Mouse (Mus musculus) lung, adult 2 months (tissue): ENCODE results near the gene Rab5b. TPM values are rescaled to one million over a fixed set of nuclear protein-coding genes. Genes with fewer than 3 reads are reported as not detected.
A peak's percentile ranks its signal among the peaks of the same experiment; 100 is the strongest.

Experiments used
- DNase-seq: peaks from one replicate; pipeline ENCODE4 v3.0.0; 2022
- H3K4me1 ChIP-seq: fragments of 200-500 bp; 2 replicates; pipeline ENCODE4 v1.6.1; 2011; ENCODE audit warnings: low read length; ENCODE audit not compliant: control insufficient read depth, insufficient read depth
- H3K4me3 ChIP-seq: fragments of 200-500 bp; replicated peaks from 2 replicates; pipeline ENCODE3; 2011; ENCODE audit warnings: low read depth, mild to moderate bottlenecking, control low read depth, low read length; ENCODE audit errors: extremely low read depth
- CTCF ChIP-seq: fragments of 200-500 bp; IDR thresholded peaks from 2 replicates; pipeline ENCODE4 v1.5.1; 2011; ENCODE audit warnings: mild to moderate bottlenecking, low read length, control low read depth; ENCODE audit not compliant: insufficient read depth
- POLR2A ChIP-seq: fragments of 200-500 bp; IDR thresholded peaks from 2 replicates; pipeline ENCODE4 v1.6.1; 2011; ENCODE audit warnings: low read depth, mild to moderate bottlenecking, control low read depth, low read length, borderline replicate concordance; ENCODE audit errors: extremely low read depth
- WGBS: fragments of 180-500 bp; shearing (Covaris S2); methylation state at CpG from one replicate; pipeline ENCODE4 v1.1.7; 2018; 5-methylcytosine and 5-hydroxymethylcytosine counted together
- polyA plus RNA-seq: library from polyadenylated mRNA; depleted of rRNA; stranded (reverse); fragments of >200 nt; gene quantifications from 2 replicates; pipeline ENCODE4 v1.2.3, GENCODE M21; 2012

The Rab5b gene
- polyA plus RNA-seq, 1 experiment, result 109 TPM

DNA sequence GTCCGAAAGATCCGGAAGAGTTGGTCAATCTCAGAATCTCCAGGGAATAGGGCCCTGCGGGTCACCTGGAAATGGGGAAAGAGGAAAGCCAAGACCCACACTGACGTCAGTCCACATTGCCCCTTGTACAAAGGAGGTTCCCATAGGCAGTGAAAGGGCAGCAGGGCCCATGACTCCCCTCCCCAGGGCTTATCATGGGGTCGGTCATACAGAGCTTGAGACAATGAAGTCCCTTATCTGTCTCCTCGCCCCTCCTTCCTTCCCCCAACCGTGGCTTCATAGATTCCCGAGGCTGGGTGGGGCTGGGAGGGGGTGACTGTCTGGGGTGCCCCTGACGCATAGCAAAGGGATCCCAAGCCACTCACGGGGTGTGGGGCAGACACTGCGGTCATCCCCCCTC, 3.5 kb upstream of the Rab5b start:
- peaks cover 6% of the 10 kb centered on the region for H3K4me1 ChIP-seq
- 70% methylated on average over 11 of the region's 11 CpGs for WGBS
- no peak for DNase-seq
- no peak overlapping the region for H3K4me3 ChIP-seq
- TF ChIP-seq POLR2A, result no peak

DNA sequence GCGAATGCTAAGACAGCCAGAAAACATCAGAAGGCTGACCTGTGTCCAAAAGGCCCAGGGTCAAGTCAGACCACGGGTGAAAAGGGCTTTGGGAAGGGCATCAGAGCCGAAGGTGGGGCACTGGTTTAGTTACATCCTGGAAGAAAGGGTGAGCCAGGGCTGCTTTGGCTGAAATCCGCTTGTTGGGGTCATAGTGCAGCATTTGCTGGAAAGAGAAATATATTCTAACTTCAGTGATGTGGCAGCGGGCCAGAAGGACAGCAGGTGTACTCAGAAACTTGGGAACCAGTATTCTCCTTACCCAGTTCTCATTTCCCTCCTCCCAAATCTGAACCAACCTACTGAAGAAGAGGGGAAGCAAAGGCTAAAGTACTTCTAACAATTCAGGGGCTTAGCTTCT, 2.9 kb upstream of the Rab5b start:
- no peak overlapping the region for H3K4me3 ChIP-seq
- peaks cover 5% of the 10 kb centered on the region for H3K4me1 ChIP-seq
- DNase-seq, result no peak
- 82% methylated on average over 5 of the region's 5 CpGs for WGBS
- TF ChIP-seq CTCF (no peak), POLR2A (no peak)

DNA sequence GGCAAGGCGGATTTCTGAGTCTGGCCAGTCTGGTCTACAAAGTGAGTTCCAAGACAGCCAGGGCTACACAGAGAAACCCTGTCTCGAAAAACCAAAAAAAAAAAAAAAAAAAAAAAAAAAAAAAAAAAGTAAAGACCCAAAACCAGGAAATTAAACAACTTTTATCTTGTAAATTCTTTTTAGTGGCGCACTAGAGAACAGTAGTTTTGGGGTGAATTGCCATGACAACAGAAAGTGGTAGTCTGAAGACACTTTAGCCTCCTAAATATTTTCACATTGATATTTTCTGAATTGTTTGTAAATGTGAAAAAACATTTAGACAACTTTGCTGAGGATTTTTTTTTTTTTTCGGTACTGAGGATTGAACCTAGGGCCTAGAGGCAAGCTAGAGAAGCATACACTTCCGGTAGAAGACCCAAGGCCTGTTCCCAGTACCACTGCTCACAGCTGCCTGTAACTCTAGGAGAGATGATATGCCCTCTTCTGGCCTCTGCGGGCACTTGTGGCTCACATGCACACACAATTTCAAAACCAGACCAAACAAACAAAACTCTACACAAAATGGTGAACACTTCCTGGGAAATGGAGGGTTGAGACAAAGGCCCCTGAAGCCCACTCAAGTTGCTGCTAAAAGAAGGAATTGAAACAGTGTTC, 1.1 kb upstream of the Rab5b start:
- no peak for TF ChIP-seq POLR2A
- no peak for TF ChIP-seq CTCF
- H3K4me1 ChIP-seq, result peaks cover 2% of the 10 kb centered on the region; the same call in 1 of the 2 replicates
- 74% methylated on average over 6 of the region's 6 CpGs for WGBS
- H3K4me3 ChIP-seq, result no peak overlapping the region
- DNase-seq, result no peak

DNA sequence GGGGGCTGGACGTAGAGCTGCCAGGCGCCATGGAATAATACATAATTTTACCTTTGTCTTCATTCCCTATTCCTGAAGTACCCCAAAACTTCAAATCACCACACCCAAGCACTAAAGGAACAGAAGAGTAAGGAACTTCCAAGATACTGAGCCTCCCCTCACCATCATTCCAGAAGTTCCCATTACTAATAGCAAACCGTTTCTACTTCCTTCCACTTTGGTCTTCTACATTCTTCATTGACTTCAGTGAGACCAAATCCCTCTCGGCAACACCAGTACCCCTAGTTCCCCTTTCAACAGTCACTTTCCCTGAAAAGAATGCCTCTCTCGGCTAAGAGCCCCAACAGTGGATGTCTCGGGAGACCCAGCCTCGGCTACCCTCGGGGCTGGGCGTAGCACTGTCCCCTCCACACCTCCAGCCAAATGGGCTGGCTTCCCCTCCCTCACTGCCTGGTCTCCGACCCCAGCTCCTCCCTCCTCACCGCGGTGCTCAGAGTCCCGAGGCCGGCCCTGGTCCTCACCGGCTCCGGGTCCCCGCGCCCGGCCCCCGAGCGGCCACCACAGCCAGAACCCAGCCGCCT, 563 bp downstream of the Rab5b start:
- H3K4me3 ChIP-seq, result peak overlapping the region; percentile 81
- H3K4me1 ChIP-seq, result peaks cover 6% of the 10 kb centered on the region
- no peak for DNase-seq
- TF ChIP-seq CTCF, result no peak
- TF ChIP-seq POLR2A, result no peak
- WGBS, result under 1% methylated on average over 22 of the region's 22 CpGs

DNA sequence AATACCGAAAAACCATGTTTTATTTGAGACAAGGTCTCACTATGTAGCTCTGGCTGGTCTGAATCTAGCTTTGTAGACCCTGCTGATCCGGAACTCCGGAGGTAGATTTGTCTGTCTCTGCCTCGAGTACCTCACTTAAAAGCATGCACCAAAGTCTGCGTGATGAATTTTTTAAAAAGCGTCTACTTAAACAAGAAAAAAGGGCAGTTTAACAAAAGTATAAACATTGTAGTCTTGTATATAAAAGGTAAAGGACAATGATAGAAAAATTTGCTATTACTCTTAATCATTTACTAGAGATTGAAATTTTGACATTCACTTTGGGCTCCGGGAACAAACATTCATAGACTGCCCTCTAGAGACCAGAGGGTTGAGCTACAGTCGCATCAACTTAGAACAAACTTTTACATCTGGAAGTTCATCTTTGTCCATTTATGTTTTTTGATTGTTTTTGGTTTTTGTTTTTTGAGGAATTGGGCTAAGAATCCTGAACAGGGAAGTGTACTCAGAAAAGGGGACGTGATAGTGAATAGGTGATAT, 21.5 kb downstream of the Rab5b start:
- WGBS, result 2% methylated on average over 9 of the region's 9 CpGs
- TF ChIP-seq CTCF (peak; percentile 28; the same call in 1 of the 2 replicates), POLR2A (no peak)
- Histone ChIP-seq H3K4me3 (peak overlapping the region; percentile 63), H3K4me1 (peaks cover 2% of the 10 kb centered on the region; the same call in 1 of the 2 replicates)
- DNase-seq, result no peak

DNA sequence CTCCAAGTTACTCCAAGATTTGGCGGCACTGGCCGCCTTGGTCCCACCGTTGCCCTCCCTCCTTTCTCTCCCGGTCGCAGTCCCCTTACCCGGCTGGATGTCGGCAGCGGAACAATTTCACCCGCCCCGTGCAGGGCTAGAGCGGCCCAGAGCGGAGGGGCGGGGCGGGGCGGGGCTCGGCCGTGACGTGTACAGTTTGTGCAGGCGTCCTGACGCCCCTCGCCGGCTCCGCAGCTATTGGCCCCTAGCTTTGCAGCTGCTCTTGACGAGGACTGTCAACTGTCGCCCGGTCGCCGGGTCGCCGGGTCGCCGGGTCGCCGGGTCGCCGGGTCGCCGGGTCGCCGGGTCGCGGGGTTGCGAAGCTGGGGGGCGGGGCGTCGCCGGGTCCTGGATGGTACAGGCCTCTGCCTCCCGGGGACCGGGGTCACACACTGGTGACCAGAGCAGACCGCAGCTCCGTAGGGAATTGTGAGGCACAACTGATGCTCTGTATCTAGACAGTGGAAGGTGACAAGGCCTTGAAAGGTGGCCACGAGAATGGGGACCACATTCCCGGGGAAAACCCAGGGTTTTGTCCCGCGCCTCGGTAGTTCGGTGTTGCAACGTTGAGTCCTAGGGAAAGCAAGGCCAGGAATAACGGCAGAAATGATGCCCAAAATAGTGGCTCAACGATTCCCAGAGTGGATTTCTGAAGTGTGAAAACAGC, 22.1 kb downstream of the Rab5b start, which contains the start of gene Suox:
Gene Suox, minus strand, starts transcription at position 311 of the 706 bp plus-strand sequence.
- H3K4me1 ChIP-seq, result peaks cover 2% of the 10 kb centered on the region; the same call in 1 of the 2 replicates
- TF ChIP-seq POLR2A, result peak; percentile 51; the same call in 1 of the 2 replicates
- TF ChIP-seq CTCF, result no peak
- H3K4me3 ChIP-seq, result peak within 1 kb of the TSS; percentile 63
- peak; percentile 88 for DNase-seq
- under 1% methylated on average over 58 of the region's 60 CpGs for WGBS

DNA sequence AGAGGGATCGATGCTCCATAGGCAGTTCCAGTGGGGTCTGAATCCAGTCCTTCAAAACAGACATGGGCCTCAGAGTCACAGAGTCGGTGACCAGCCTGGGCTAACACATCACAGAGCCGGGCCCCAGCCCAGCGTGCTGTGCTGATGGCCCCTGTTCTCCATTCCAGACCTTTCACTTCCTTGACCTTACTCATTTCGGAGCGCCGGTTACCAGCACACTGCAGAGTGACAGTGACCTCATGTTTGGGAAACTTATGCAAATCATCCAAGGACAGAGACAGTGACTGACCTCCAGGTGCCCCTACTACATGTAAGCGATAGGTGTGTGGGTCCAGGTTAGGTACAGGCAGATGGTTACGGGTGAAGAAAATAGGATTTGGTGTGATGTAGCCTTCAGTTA, 24.9 kb downstream of the Rab5b start:
- TF ChIP-seq POLR2A (no peak), CTCF (no peak)
- DNase-seq, result no peak
- H3K4me1 ChIP-seq, result peaks cover 2% of the 10 kb centered on the region; the same call in 1 of the 2 replicates
- WGBS, result 94% methylated on average over 9 of the region's 9 CpGs
- H3K4me3 ChIP-seq, result no peak overlapping the region

DNA sequence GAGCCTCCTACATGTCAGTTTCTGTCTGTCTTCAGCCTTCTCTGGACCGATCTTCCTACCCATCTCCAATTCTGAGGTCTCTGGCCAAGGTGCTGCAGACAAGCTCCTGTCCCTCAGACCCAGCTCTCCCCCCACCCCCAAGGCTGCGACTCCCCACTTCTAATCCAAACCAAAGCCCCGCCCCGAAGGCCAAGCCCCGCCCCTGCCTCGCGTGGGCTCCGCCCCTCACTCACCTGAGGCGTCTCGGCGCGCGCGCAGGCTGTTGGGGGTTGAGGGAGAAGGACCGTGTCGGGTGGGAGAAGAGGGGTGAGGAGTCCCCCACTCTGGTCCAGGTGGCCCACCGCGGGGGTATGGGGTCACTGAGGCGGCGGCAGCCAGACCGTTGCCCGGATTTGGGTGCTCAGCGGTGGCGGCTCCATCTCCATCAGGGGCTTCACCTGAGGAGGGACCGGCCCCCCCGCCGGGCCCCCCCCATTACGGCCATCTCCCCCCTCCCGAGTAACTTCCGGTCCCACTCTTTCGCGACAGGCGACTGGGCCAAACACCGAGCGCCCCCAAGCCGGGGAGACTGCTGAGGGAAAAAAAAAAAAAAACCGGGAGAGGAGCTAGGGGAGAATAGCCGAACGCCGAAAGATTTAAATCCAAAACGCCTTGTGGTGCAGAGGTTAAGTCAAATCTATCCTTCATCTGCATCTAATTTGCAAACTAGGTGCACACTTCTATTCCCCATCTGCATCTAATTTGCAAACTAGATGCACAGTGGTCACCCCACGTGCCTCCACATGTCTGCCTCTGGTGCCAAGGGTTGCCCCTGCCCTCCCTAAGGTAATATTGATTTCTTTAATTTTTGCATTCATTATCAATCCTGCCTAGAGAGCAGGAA, 27.0 kb downstream of the Rab5b start:
- peak overlapping the region; percentile 42 for H3K4me3 ChIP-seq
- peak; percentile 75 for DNase-seq

More for the DNA sequence above, 27.0 kb downstream of the Rab5b start:
- 3% methylated on average over 42 of the region's 42 CpGs for WGBS
- H3K4me1 ChIP-seq, result no peaks in the 10 kb centered on the region; the same call in 1 of the 2 replicates
- TF ChIP-seq CTCF (no peak), POLR2A (no peak)
